Mouse (Mus musculus): Measurements from ENCODE around the gene Gpr33. TPM values are rescaled to one million over a fixed set of nuclear protein-coding genes. Genes with fewer than 3 reads are reported as not detected.

Gpr33 gene
- total RNA-seq, 1 experiment = not detected

DNA sequence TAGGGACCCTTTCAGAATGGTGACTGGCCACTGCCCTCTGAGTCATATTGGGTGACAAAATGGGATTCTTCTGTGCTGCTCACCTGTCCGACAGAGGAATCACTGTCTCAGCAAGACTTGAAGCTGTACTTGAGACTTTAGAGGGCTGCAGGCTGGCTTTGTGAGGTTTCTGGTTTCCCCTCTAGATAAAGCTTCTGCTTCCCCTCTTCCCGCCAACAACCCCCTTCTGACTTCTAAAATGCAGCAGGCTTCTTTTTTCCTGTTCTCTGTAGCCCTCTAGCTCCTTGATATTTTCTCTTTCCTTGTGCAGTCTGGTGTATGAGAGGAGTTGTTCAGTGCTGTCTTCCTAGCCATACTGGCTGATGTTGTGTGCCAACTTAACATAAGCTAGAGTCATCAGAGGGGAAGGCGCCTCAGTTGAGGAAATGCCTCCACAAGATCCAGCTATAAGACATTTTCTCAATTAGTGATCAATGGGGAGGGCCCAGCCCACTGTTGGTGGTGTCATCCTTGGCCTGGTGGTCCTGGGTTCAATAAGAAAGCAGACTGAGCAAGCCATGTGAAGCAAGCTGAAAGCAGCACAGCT is 42.6 kb downstream of the Gpr33 start:
- in situ Hi-C loops (cut with MboI; ENCODE audit: low sequenced_read_pairs in 2 of 2, unreplicated experiment in 2 of 2) = no loop called here
- H3K4me1 ChIP-seq (ENCODE audit: control insufficient read depth in 2 of 2, insufficient read depth in 2 of 2, low read length in 2 of 2, poor library complexity in 1 of 2) = peaks cover 0 to 1% of the 10 kb centered on the region in 2 experiments; a peak in 1 of 4 replicates
- H3K27ac ChIP-seq (ENCODE audit: insufficient read depth, low read depth, low read length, poor library complexity, severe bottlenecking) = no peak overlapping the region
- H3K9ac ChIP-seq (ENCODE audit: insufficient read depth, low read depth, low read length, poor library complexity, severe bottlenecking) = no peak overlapping the region
- no peak for DNase-seq (ENCODE audit: low read depth, low spot score)
- no peak overlapping the region for H3K4me3 ChIP-seq (ENCODE audit: insufficient read depth in 1 of 2, low read depth in 1 of 2, low read length in 2 of 2, poor library complexity in 1 of 2, severe bottlenecking in 1 of 2)
- no peak for TF ChIP-seq MAFK (IDR thresholded peaks at IDR 0.05; ENCODE audit: insufficient read depth, low read depth, low read length)
- H3K36me3 ChIP-seq (ENCODE audit: control insufficient read depth, insufficient read depth, low read length, poor library complexity, severe bottlenecking) = no peaks in the 10 kb centered on the region
- H3K9me3 ChIP-seq (ENCODE audit: control insufficient read depth, insufficient read depth, low read depth, low read length) = no peaks in the 10 kb centered on the region

DNA sequence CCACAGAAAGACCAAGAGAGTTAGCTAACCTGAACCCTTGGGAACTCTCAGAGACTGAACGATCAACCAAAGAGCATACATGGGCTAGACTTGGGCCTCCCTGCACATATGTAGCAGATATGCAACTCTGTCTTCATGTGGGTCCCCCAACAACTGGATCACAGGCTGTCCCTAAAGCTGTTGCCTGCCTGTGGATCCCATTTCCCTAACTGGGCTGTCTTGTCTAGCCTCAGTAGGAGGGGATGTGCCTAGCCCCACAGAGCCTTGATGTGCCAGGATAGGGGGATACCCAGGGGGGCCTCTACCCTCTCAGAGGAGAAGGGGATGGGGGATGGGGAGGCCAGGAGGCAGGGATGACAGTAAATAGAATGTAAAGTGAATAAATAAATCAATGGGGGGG is 44.2 kb downstream of the Gpr33 start:
- no peak for TF ChIP-seq HCFC1 (IDR thresholded peaks at IDR 0.05; ENCODE audit: borderline replicate concordance, insufficient read depth, low read length)
- no peak for TF ChIP-seq ZNF384 (IDR thresholded peaks at IDR 0.05; ENCODE audit: low read depth, low read length)
- TF ChIP-seq ZC3H11A (IDR thresholded peaks at IDR 0.05; ENCODE audit: borderline replicate concordance, low read depth, low read length) = no peak
- TF ChIP-seq CHD2 (IDR thresholded peaks at IDR 0.05; ENCODE audit: low read depth, low read length) = no peak
- TF ChIP-seq MAFK (IDR thresholded peaks at IDR 0.05; ENCODE audit: insufficient read depth, low read depth, low read length) = no peak
- in situ Hi-C loops (cut with MboI; ENCODE audit: low sequenced_read_pairs in 2 of 2, unreplicated experiment in 2 of 2) = no loop called here

DNA sequence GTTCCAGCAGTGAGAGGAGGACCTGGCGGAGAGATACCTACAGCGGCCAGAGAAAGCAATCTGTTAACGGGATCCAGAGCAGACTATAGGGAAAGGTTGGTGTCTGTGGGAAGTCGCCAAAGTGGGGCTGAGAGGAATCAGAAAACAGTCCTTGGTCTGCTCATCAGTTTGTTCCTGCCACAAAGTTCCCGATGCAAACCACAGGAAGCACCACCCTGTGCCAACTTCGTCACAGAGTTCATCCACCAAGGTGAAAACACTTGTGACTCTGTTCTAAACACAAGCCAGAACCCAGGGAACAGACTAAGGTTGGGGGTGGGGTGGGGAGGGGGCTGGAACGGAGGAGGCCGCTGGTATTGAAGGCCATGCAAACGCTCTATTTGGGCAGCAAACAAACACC is 51.3 kb downstream of the Gpr33 start:
- no peak overlapping the region for H3K27ac ChIP-seq (ENCODE audit: insufficient read depth, low read depth, low read length, poor library complexity, severe bottlenecking)
- peak overlapping the region; percentile 29 to 31; a peak in 3 of 4 replicates for H3K4me3 ChIP-seq (ENCODE audit: insufficient read depth in 1 of 2, low read depth in 1 of 2, low read length in 2 of 2, poor library complexity in 1 of 2, severe bottlenecking in 1 of 2)
- in situ Hi-C loops (cut with MboI; ENCODE audit: low sequenced_read_pairs in 2 of 2, unreplicated experiment in 2 of 2) = no loop called here
- H3K4me1 ChIP-seq (ENCODE audit: control insufficient read depth in 2 of 2, insufficient read depth in 2 of 2, low read length in 2 of 2, poor library complexity in 1 of 2) = 0 out of 4 replicates have a peak, but pooled peaks cover 0 to 1% of the 10 kb centered on the region in 2 experiments
- no peaks in the 10 kb centered on the region for H3K36me3 ChIP-seq (ENCODE audit: control insufficient read depth, insufficient read depth, low read length, poor library complexity, severe bottlenecking)
- no peak for DNase-seq (ENCODE audit: low read depth, low spot score)
- no peaks in the 10 kb centered on the region for H3K9me3 ChIP-seq (ENCODE audit: control insufficient read depth, insufficient read depth, low read depth, low read length)
- TF ChIP-seq ZC3H11A (IDR thresholded peaks at IDR 0.05; ENCODE audit: borderline replicate concordance, low read depth, low read length) (no peak), HCFC1 (IDR thresholded peaks at IDR 0.05; ENCODE audit: borderline replicate concordance, insufficient read depth, low read length) (no peak), MAFK (IDR thresholded peaks at IDR 0.05; ENCODE audit: insufficient read depth, low read depth, low read length) (no peak), ZNF384 (IDR thresholded peaks at IDR 0.05; ENCODE audit: low read depth, low read length) (no peak), CHD2 (IDR thresholded peaks at IDR 0.05; ENCODE audit: low read depth, low read length) (no peak)
- peak overlapping the region; percentile 54 for H3K9ac ChIP-seq (ENCODE audit: insufficient read depth, low read depth, low read length, poor library complexity, severe bottlenecking)

More for the DNA sequence above, 44.2 kb downstream of the Gpr33 start:
- Histone ChIP-seq H3K4me3 (ENCODE audit: insufficient read depth in 1 of 2, low read depth in 1 of 2, low read length in 2 of 2, poor library complexity in 1 of 2, severe bottlenecking in 1 of 2) (no peak overlapping the region), H3K9ac (ENCODE audit: insufficient read depth, low read depth, low read length, poor library complexity, severe bottlenecking) (no peak overlapping the region), H3K27ac (ENCODE audit: insufficient read depth, low read depth, low read length, poor library complexity, severe bottlenecking) (no peak overlapping the region), H3K4me1 (ENCODE audit: control insufficient read depth in 2 of 2, insufficient read depth in 2 of 2, low read length in 2 of 2, poor library complexity in 1 of 2) (peaks cover 0 to 1% of the 10 kb centered on the region in 2 experiments; a peak in 1 of 4 replicates), H3K9me3 (ENCODE audit: control insufficient read depth, insufficient read depth, low read depth, low read length) (no peaks in the 10 kb centered on the region), H3K36me3 (ENCODE audit: control insufficient read depth, insufficient read depth, low read length, poor library complexity, severe bottlenecking) (no peaks in the 10 kb centered on the region)
- no peak for DNase-seq (ENCODE audit: low read depth, low spot score)

DNA sequence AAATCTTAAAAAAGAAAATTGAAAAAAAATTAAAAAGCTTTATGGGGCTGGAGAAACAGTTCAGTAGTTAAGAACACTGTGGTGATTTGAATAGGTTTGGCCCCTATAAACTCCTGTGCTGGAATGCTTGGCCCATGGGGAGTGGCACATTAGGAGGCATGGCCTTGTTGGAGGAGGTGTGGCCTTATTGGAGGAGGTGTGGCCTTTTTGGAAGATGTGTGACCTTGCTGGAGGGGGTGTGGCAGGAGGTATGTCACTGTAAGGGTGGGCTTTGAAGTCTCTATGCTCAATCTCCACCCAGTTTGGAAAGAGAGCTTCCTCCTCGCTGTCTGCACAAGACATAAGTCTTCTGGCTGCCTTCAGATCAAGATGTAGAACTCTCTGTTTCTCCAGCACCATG is 53.5 kb downstream of the Gpr33 start:
- H3K4me1 ChIP-seq (ENCODE audit: control insufficient read depth in 2 of 2, insufficient read depth in 2 of 2, low read length in 2 of 2, poor library complexity in 1 of 2) = no peaks in the 10 kb centered on the region
- in situ Hi-C loops (cut with MboI; ENCODE audit: low sequenced_read_pairs in 2 of 2, unreplicated experiment in 2 of 2) = no loop called here

More for the DNA sequence above, 53.5 kb downstream of the Gpr33 start:
- H3K9me3 ChIP-seq (ENCODE audit: control insufficient read depth, insufficient read depth, low read depth, low read length) = no peaks in the 10 kb centered on the region
- no peak for TF ChIP-seq MAFK (IDR thresholded peaks at IDR 0.05; ENCODE audit: insufficient read depth, low read depth, low read length)
- no peak for TF ChIP-seq CHD2 (IDR thresholded peaks at IDR 0.05; ENCODE audit: low read depth, low read length)
- TF ChIP-seq HCFC1 (IDR thresholded peaks at IDR 0.05; ENCODE audit: borderline replicate concordance, insufficient read depth, low read length) = no peak
- no peak for TF ChIP-seq ZC3H11A (IDR thresholded peaks at IDR 0.05; ENCODE audit: borderline replicate concordance, low read depth, low read length)
- no peak for TF ChIP-seq ZNF384 (IDR thresholded peaks at IDR 0.05; ENCODE audit: low read depth, low read length)
- H3K4me3 ChIP-seq (ENCODE audit: insufficient read depth in 1 of 2, low read depth in 1 of 2, low read length in 2 of 2, poor library complexity in 1 of 2, severe bottlenecking in 1 of 2) = no peak overlapping the region
- H3K36me3 ChIP-seq (ENCODE audit: control insufficient read depth, insufficient read depth, low read length, poor library complexity, severe bottlenecking) = no peaks in the 10 kb centered on the region
- DNase-seq (ENCODE audit: low read depth, low spot score) = peak; percentile 43
- H3K9ac ChIP-seq (ENCODE audit: insufficient read depth, low read depth, low read length, poor library complexity, severe bottlenecking) = no peak overlapping the region
- no peak overlapping the region for H3K27ac ChIP-seq (ENCODE audit: insufficient read depth, low read depth, low read length, poor library complexity, severe bottlenecking)

Other genes starting within 250 kb of the Gpr33 start
- 38.2 and 45.1 TPM in 2 replicates for gene Hectd1, start 198.5 kb downstream of the Gpr33 start, total RNA-seq (2012; rRNA removed)
- gene Heatr5a, start 56.7 kb downstream of the Gpr33 start, total RNA-seq (2012; rRNA removed) = 20.9 and 23.0 TPM in 2 replicates
- 11.9 and 12.6 TPM in 2 replicates for gene Dtd2, start 21.6 kb downstream of the Gpr33 start, total RNA-seq (2012; rRNA removed)
- 6.6 and 7.3 TPM in 2 replicates for gene Nubpl, start 69.7 kb upstream of the Gpr33 start, total RNA-seq (2012; rRNA removed)

Measured in ES-E14 (cell line).